Mouse (Mus musculus): ENCODE measurements around the gene Wap. TPM values are rescaled to one million over a fixed set of nuclear protein-coding genes. Genes with fewer than 3 reads are reported as not detected.

Gene Wap
- total RNA-seq, 2 experiments from 2014 or later, result not detected

DNA sequence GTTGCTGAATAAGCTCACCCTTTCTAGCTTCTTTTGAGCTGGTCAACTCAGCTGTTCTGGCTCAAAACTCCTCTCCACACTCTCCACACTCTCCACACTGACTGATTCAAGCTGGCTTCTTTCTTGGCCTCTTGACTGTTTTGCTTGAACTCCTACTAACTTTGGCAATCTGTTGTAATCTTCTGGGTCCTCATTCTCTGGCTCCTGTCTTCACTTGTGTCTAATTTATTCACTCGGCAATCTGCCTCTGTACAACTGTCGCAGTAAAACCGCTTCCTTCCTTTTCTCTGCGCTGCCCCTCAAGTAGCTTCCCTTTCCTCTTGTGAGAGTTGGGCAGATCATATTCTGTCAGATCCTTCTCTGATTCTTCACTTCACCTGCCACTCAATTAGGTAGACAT is 10.7 kb downstream of the Wap start:
- no peak for DNase-seq (ENCODE audit: low spot score in 2 of 2)

DNA sequence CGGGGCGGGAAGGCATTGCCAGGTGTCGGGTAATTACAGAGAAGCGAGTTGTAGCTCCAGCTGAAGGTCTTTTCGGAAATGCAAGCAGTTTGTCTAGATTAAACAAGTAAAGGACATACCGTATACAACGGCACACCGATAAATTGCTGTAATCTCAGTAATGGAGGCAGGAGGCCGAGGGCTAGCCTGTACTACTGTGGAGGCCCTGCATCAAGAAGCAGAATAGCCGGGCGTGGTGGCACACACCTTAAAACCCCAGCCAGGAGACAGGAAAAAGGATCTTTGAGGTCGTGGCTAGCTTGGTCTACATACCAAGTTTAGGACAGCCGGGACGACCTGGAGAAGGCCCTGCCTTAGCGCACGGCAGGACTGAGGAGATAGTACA is 12.1 kb downstream of the Wap start:
- DNase-seq (ENCODE audit: low spot score in 2 of 2), result no peak

DNA sequence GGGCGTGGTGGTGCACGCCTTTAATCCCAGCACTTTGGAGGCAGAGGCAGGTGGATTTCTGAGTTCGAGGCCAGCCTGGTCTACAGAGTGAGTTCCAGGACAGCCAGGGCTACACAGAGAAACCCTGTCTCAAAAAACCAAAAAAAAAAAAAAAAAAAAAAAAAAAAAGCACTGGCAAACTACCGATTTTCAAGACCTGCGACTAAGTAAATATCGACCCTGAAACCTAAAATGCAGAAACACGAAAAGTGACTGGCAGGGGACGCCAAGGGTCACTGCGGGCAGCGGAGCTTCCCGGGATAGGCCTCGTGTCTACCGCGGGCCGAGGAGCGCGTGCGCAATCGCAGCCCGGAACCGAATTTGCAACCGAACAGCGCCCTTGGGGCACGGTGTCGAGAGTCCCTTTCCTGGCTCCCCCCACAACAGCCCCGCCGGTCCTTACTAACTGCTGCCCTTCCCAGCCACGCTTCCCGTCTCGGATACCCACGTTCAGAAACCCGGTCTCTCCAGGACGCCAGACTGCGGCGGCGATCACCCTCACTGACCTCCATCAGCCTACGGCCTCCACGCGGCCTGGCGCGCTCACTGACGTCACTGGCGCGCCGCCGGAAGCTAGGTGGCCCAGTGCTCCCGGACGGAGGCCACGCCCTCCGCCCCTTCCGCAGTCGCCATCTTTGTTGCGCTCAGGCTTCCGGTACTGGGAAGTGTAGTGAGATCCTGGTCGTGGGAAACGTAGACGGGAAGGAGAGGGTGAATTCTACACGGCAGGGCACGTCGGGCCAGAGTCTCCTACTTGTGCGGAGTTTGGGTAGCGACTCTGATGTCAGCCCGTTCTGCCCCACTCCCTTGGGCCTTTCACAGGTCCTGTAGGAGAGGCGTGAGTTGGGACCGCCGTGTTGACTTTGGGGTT is 12.7 kb downstream of the Wap start, which contains the start of gene Tbrg4:
Tbrg4 (minus strand) TSS at position 590 of the 910 bp plus-strand sequence.
- peak; percentile 88 to 94 for DNase-seq (ENCODE audit: low spot score in 2 of 2)

DNA sequence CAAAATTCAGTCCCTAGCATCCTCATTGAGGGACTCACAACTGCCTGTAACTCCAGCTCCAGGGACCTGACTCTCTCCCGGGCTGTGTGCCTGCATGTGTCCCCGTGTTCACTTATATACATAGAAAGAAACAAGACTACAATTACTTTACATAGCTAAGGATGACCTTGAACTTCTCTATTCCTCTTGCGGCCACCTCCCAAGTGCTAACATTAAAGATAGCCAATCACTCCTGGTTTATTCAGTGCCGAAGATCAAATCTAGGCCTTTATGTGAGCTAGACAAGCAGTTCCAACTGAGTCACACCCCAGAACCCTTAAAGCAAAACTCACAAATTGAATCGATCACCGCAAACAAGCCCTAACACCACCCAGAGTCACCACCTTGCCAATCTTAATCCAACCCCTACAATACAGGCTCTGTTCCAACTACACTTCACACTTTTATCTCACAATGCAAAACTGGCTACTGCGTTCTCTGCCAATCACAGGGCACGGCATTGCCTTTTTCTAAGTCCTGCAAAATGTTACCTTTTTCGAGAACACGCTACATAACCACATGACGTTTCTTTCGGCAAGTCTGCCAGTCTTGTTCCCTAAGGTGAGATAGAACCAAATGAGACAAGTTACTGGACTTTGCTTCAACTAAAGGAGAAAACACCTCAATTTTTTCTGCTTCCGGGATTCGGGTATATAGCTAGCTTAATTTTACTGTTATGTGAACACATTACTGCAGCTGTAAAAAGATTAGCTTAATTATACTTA is 13.6 kb downstream of the Wap start:
- no peak for DNase-seq (ENCODE audit: low spot score in 2 of 2)

DNA sequence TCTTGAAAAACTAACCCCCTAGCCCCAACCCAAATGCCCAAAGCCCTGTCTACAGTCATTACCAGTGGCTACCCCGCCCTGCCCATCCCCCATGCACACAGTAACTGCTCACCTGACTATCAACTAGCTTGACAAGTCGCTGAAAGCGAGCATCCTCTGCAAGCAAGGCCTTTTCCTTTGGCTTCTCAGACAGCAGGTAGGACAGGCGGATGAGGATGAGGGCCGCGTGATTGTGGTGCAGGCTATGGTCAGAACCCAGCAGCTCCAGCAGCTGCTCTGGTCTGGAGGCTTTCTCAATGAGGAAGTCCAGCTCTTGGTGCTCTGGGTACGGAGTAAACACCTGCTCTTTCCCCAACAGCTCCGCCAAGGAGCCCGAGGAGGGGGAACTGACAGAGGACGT is 14.7 kb downstream of the Wap start:
- DNase-seq (ENCODE audit: low spot score in 2 of 2), result no peak

DNA sequence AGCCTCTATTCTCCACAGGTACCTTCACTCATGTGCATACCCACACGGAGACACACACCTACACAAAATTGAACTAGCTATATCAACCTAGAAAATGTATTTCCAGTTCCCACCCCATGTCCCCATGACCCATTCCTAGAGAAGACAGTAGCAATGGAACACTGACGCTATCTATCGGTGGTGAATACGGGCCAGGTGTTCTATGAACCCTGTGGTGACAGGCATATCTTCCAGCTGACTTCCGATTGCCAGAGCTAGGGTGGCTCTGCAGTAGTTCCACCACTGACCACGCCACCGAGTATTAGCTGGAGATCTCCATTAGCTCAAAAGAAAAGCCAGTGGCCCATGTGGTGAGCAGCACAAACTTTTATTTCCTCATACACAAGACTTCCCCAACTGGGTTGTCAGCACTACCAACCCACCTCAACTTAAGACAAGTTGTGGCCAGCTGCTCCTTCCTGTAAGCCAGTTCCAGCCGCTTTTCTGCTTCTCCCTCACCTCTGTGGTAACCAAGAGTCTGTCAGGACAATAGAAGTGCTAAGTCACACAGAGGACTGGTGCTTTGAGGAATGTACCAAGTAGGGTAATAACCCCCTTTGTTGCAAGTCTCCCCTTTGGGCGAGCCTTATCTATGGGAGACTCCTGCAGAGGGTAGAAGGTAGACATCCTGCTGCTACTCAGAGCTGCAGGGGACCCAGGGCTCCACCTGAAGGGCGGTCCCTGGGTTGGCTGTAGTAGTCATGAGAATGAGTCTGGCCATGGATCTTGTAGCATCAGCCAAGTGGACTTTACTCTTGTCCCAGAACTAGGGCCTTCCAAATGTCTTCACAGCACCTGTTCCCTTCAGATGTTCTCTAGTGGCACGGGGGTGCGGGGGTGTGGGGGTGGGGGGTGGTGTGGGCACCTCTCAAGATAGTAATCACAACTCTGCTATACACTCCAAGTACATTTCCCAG is 22.9 kb downstream of the Wap start:
- DNase-seq (ENCODE audit: low spot score in 2 of 2), result no peak

DNA sequence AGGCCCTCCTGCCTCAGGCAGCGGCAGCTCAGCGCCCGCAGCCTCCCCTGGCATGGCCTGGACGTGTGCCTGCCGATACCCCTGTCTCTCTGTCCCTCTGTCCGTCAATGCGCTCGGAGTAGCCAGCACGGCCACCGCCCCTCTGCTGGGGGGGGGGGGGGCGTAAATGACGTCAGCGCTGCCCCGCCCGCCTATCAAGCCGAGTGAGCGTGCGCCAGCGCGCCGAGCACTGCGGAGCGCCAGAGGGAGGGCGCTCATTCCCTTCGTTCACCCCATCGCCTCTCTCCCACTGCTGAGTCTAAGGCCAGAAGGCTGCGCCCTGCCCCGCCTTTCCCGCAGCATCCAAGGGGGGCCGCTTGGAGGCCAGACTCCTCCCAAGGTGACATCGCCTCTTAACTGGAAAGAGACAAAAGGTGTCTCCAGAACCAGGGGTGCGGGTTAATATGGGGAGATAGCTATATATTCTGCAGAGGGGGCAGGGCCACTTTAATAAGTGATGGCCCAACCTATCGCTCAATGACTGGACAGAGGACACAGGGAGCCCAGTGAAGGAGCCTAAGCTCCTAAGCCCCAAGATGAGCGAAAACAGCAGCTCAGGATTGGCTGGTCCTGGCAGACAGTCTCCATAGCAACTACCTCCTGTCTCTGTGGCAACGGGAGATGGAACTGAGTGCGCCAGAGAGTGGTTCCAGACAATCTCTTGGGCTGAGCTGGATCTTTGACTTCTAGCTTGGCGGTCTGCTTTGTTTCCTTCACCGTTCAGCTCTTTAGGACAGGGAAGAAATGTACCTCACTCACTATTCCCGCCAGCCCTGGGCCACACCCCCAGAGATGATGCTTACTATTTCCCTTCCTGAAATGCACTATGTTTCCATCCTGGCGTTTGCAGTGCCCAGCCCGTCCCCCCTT is 32.7 kb downstream of the Wap start, which contains the start of gene Nacad:
Nacad (minus strand) TSS at position 563 of the 909 bp plus-strand sequence.
- peak; percentile 71 to 80 for DNase-seq (ENCODE audit: low spot score in 2 of 2)

DNA sequence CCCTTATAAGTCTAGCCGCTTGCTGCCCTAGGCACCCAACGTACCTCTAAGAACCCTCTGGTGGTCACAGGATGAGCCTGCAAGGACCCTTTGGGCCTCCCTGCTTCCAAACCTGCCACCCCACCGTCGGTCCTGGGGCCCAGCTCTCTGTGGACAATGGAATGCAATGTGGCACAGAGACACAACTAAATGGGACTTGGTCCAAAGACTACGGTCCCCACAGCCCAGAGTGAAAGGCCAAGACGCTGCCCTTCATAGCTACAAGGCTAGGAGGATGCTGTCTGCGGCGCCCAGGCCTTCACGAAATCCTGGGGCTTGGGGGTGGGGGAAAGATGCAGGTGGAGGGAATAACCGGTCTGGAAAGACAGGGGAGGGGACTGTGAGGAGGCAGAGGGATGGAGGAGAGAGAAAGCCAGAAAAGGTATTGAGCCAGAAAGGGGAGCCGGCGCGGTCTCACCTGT is 33.4 kb downstream of the Wap start:
- peak; percentile 49 to 57 for DNase-seq (ENCODE audit: low spot score in 2 of 2)

DNA sequence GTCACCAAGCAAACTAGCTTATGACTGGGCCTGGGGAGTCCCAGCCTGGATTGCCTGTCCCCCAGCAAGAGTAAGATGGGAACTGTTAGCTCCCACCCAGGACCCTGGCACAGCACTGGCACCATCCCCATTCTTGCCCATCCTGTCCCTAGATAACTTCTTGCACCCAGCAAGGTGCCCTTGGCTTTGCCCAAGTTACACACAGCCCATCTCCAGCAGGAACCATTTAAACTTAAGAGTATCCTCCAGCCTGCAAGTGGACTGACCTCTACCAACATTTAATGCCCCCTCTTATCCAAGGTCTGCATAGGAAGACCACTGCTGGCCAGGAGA is 33.9 kb downstream of the Wap start:
- DNase-seq (ENCODE audit: low spot score in 2 of 2), result no peak

DNA sequence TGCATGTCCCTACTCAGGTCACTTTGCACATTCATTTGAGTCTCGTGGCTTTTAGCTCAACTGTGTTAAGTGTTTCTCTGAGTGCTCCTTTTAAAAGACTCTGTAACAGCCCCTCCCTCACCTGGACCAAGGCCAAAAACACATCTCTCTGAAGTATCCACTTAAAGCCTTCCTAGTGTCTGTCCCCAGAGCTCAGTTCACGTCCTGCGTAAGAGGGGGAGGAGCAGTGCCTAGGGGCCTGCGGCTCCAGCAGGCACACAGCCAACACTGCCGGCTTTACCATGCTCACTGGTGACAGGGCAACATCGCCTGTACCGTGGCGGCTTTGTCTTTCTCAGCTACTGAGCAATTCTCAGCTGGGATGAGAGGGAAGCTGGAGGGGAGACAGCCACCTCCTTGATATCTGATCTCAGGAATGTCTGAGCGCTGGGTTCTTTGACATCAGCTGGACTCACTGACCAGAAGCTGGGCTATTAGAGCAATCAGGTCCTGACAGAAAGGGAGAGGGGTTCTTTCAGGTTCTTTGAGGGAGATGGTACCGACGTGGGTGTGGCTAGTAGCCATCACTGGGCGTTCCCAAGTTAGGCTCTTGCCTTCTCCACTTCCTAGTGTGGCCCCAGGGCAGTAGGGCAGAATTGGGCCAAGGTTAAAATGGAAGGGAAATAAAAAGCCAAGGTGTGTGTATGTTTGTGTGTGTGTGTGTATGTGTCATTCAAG is 34.4 kb downstream of the Wap start:
- peak; percentile 58 to 66 for DNase-seq (ENCODE audit: low spot score in 2 of 2)

DNA sequence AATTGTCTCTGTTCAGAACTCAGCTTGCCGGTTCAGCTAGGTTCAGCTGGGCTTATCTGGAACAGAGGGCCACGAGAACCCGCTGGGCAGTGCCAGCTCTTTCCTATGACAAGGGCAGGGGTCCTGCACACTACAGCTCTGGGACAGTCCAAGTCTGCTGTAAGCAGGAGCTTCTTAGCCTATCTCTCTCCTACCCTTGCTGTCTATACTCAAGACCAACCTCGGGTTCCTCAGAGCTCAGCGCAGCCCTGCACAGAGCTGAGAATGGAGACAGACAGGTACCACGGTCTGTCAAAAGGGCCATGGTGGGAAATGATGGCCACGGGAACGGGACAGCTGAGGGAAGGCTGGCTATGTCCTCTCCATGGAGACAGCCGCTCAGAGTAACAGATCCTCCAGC is 35.2 kb downstream of the Wap start:
- no peak for DNase-seq (ENCODE audit: low spot score in 2 of 2)

DNA sequence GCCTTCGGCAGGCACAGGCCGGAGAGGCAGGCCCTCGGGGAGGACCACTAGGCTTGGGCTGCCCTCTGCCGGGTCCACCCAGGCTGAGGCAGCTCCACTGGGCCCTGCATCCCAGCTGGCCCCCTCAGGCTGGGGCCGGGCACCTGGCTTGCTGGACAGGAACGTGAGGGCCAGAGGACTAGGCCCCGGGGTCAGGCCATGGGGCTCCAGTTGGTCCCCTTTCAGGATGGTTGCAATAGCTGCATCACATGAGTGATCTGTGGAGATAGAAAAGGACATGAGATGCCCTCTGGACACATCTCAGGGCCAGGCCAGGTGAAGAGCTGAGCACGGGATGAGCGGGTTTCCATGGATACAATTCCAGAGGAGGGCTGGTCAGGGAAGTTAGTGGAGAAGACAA is 35.8 kb downstream of the Wap start:
- DNase-seq (ENCODE audit: low spot score in 2 of 2), result no peak

DNA sequence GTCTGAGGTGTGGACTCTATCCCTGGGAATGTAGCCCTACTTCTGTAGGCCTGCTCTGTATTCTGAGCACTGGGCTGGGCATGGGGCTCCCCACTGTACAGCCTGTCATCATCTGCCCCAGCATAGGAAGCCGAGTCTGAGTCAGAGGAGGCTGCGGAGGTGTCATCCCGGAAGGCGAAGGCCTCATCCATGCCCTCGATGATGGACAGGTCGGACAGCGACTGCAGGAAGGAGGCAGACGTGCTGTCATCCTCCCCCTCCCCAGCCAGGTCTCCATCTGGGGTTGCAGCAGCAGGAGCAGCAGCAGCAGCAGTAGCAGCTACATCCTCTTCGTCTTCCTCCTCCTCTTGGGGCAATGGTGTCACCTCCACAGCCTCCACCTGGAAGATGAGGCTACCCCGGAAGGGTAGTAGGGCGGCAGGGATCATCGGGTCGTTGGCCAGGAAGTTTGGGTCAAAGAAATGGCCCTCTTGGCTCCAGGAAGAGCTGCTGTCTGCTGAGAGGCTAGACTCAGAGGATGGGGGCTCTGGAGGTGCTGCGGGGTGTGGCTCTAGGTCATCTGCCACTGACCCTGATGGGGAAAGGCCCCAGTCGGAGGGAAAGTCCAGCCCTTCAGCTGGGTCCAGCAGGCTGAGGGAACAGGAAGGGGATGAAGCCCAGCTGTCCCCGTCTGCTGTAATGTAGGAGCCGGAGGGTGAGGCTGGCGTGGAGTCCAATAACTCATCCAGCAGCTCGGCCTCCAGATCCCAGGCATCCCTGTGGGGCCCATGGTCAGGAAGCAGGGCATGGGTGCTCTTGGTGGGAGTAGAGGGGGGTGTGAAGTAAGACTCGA is 36.6 kb downstream of the Wap start:
- no peak for DNase-seq (ENCODE audit: low spot score in 2 of 2)

DNA sequence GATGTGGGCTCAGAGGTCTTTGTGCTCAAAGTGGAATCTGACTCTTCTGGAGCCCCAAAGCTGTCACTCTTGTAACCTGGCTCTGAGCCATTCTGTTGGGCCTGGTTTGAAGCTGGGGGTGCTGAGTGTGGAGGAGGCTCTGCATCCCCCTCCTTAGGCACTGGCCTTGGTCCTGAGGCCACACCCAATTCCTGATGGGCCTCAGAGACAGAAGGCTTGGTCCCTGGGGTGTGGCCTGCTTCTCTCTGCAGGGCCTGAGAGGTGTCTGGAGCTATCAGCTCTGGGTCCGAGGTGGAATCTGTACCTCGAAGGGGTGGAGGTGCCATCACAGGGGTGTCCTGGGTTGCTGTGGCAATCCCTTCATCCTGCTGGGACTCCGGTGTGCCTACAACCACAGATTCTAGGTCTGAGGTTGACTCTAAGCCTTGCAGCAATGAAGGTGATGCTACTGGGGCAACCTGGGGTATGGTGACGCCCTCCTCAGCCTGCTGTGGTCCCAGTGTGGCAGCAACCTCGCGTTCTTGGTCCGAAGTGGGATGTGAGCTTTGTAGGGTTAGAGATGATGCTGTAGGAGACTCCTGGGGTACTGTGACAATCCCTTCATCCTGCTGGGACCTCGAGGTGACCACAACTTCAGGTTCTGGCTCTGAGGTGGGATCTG is 38.0 kb downstream of the Wap start:
- no peak for DNase-seq (ENCODE audit: low spot score in 2 of 2)

DNA sequence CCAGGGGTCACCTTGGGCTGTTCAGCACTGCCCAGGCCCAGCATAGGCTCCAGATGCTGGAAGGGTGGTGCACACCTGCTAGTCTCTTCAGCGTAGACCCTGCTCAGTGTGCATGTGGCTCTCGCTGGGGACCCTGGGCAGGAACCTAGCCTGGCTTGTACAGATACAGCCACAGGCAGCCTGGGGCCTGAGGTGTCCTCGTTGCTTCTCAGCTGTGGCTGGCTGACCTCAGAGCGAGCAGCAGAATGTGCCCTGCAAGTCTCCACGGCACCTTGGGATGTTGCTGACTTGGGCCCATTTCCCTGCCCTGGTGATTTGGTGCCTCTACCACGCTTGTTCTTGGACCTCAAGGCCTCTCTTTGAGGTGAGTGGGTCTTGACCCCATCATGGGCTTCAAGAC is 38.6 kb downstream of the Wap start:
- DNase-seq (ENCODE audit: low spot score in 2 of 2), result no peak

DNA sequence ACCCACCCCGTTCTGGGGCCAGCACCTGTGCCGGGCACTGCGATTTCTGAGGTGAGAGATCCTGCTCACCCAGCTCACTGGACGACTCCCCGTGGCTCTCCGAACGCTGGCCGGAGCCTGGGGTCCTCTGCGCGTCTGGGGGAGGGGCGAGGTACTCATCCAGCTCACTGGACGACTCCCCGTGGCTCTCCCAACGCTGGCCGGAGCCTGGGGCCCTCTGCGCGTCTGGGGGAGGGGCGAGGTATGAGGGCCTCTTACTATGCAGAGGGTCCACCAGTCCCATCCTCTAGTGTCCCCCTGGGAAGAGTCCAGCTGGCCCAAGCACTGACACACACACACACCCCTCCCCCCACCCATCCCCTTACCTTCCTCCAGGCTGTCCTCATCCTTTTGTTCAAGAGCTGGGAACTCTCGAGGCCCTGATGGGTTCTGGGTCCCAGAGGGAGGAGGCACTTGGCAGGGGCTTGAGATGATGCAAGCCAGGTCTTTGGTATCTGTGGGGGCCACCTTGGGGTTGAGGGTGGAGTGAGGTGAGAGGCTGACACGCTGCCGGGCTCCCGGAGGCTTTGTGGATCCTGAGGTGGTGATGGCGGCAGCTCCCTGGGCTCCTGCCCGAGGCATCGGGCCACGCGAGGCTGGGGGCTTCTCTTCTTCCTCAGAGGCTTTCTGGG is 39.3 kb downstream of the Wap start:
- peak; percentile 39 to 56 for DNase-seq (ENCODE audit: low spot score in 2 of 2)

DNA sequence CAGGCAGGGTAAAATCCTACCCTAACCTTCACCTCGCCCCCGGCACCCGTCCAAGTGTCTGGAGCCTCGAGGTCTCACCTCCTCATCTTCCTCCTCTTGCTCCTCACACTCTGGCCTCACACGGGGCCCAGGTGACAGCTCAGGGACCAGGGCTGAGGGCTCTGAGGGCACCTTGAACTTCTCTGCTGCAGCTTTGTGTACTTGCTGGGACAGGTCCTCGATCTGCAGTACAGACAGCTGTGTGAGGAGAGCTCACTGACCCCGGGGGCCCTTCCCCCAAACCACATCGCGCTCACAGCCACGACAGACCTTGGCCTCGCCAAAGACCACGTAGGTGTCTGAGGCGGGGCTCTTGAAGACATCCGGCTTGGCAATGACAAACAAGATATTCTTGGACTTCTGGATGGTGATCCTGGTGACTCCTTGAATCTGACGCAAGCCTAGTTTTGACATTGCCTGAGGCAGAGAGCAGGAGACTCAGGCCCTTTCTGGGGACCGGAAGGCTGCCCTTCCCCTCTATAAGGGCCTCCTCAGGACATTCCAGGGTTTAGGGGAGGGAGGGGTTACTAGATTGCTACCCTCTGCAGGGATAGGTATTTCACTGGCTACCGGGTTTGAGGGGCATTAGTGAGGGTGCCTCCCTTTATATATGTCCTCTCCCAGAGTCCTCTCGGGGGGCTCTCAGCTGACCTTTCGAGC is 40.1 kb downstream of the Wap start:
- no peak for DNase-seq (ENCODE audit: low spot score in 2 of 2)
